Mouse (Mus musculus) forebrain, postnatal 0 days (tissue): ENCODE measurements around the gene Hivep2. TPM values are rescaled to one million over a fixed set of nuclear protein-coding genes. Genes with fewer than 3 reads are reported as not detected.

Source experiments
- ATAC-seq: fragments of 200-750 bp; cut with Nextera tagmentation; 2 replicates; pipeline ENCODE4 v1.8.0; 2017; ENCODE audit warnings: mild to moderate bottlenecking, moderate library complexity
- DNase-seq: peaks from one replicate; pipeline ENCODE4 v3.0.0-alpha.2; 2015
- H3K27ac ChIP-seq: fragments of 300-500 bp; sonication (generic); 2 replicates; pipeline ENCODE4 v1.5.1; 2014; ENCODE audit warnings: low read depth, mild to moderate bottlenecking, antibody characterized with exemption, low read length, moderate library complexity, mixed read lengths
- H3K27me3 ChIP-seq: fragments of 300-500 bp; sonication (generic); 2 replicates; pipeline ENCODE4 v1.6.1; 2014; ENCODE audit warnings: mild to moderate bottlenecking, low read length, mixed read lengths; ENCODE audit not compliant: insufficient read depth
- H3K36me3 ChIP-seq: fragments of 300-500 bp; sonication (generic); 2 replicates; pipeline ENCODE4 v1.6.1; 2014; ENCODE audit warnings: mild to moderate bottlenecking, moderate library complexity; ENCODE audit not compliant: insufficient read depth
- H3K4me1 ChIP-seq: fragments of 300-500 bp; sonication (generic); 2 replicates; pipeline ENCODE4 v1.6.1; 2014; ENCODE audit warnings: antibody characterized with exemption; ENCODE audit not compliant: insufficient read depth
- H3K4me2 ChIP-seq: fragments of 300-500 bp; sonication (generic); 2 replicates; pipeline ENCODE4 v1.6.1; 2014; ENCODE audit warnings: low read depth, mild to moderate bottlenecking, moderate library complexity
- H3K4me3 ChIP-seq: fragments of 300-500 bp; sonication (generic); 2 replicates; pipeline ENCODE4 v1.5.1; 2014; ENCODE audit warnings: low read depth, low read length, mixed read lengths
- H3K9ac ChIP-seq: fragments of 300-500 bp; sonication (generic); 2 replicates; pipeline ENCODE4 v1.6.1; 2014; ENCODE audit warnings: mild to moderate bottlenecking
- H3K9me3 ChIP-seq: fragments of 300-500 bp; sonication (generic); 2 replicates; pipeline ENCODE4 v1.6.1; 2016; ENCODE audit warnings: low read length
- CTCF ChIP-seq: sonication (generic); IDR thresholded peaks from 2 replicates; pipeline ENCODE4 v1.5.1; 2016; ENCODE audit warnings: antibody characterized with exemption, control low read depth, low read depth
- WGBS: fragments of 180-500 bp; shearing (Covaris S2); extraction: QIAGEN DNeasy Blood & Tissue Kit; methylation state at CpG from one replicate; pipeline ENCODE4 v1.1.7; 2014; 5-methylcytosine and 5-hydroxymethylcytosine counted together
- polyA plus RNA-seq: library from polyadenylated mRNA; unstranded; fragments of >200 nt; fragmentation: Nextera tagmentation; extraction: Ambion mirVana; gene quantifications from 2 replicates; pipeline ENCODE4 v1.2.1, GENCODE M21; 2015
- total RNA-seq: library from RNA; depleted of rRNA; stranded (reverse); fragments of >200 nt; gene quantifications from 2 replicates; pipeline ENCODE4 v1.2.3, GENCODE M21; 2014

Gene Hivep2
- total and polyA plus RNA-seq, 2 experiments from 2014 or later = 22.9 to 55.4 TPM

DNA sequence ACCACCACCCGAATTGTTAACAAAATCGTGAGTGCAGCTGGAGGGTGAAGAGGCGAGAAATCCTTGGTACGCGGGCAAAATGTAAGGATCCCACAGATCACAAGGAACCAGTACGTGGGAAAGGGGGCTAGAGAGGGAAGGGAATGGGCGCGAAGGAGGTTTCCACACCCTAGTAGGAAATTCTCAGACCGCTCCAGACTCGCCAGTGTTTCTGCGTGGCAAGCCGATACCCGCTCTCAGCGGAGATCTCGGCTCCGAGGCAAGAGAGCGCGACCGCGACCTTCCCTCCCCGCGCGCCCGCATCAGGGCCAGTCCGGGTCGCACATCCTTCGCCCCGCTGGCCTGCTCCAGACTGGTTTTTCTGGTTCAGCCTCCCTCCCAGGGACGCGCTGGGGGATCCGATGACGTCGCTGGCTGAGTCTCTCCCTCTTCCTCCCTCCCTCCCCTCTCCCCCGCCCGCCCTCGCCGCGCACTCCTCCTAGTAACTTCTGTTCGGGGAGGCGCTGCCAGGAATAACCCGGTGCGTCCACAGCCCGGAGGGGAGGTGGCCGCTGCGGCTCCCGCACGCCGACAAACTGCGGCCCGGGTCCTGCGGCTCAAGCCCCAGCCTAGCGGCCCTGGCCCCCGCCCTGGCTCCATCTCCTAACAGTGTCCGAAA, 430 bp upstream of the Hivep2 start:
- Histone ChIP-seq H3K4me1 (no peaks in the 10 kb centered on the region), H3K27me3 (no peaks in the 10 kb centered on the region), H3K9me3 (no peaks in the 10 kb centered on the region), H3K27ac (peak overlapping the region; percentile 98), H3K9ac (peak overlapping the region; percentile 97), H3K4me3 (peak overlapping the region; percentile 90), H3K36me3 (no peaks in the 10 kb centered on the region), H3K4me2 (peak overlapping the region; percentile 99)
- under 1% methylated on average over 54 of the region's 54 CpGs for WGBS
- ATAC-seq (peak; percentile 71), DNase-seq (peak; percentile 89)
- TF ChIP-seq CTCF = no peak

GRCm38 (mm10) chr10:13966830-13967450, 1.1 kb downstream of the Hivep2 start:
- no peak for TF ChIP-seq CTCF
- WGBS = under 1% methylated on average over 59 of the region's 66 CpGs
- H3K4me3 ChIP-seq = peak overlapping the region; percentile 90

DNA sequence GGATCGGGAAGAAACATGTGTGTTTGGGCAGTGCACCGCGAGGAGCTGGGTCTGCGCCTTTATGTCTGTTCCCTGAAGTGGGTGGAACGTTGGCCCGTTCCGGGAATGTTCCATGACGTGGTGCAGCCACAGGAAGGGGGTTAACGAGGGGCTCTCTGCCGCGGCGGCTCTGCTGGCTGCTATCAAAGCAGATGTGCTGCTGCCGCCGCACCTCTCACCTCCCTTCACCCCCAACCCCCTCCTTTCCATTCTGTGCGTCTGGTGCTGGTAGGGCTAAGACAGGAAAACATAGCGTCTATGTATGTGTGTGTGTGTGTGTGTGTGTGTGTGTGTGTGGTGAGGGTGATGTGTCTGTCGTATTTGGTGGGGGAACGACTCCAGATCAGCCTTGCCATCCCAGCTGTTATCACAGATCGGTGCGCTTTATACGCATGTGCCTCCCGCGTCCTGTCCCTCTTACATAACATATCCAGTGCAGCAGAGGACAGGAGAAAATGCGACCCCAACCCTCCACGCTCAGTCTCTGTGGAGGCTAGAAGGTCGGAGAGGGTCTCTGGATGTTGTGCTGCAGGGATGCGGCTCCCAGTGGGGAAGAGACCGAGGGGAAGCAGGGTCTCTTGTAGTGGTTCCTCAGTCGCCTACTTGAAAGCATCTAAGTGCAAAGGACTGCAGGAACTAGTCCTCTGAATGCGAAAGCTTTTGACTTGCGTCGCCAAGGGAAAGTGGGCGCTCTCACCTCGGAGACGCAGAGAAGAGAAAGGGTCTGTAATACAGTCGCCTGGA, 1.8 kb downstream of the Hivep2 start:
- Histone ChIP-seq H3K4me1 (no peaks in the 10 kb centered on the region), H3K4me2 (peak overlapping the region; percentile 99), H3K27ac (peak overlapping the region; percentile 98), H3K36me3 (no peaks in the 10 kb centered on the region), H3K9ac (peak overlapping the region; percentile 97), H3K4me3 (peak overlapping the region; percentile 90), H3K27me3 (no peaks in the 10 kb centered on the region), H3K9me3 (no peaks in the 10 kb centered on the region)
- peak; percentile 78 for ATAC-seq
- DNase-seq = peak; percentile 87
- no peak for TF ChIP-seq CTCF
- 1% methylated on average over 36 of the region's 36 CpGs for WGBS

More at GRCm38 (mm10) chr10:13966830-13967450, 1.1 kb downstream of the Hivep2 start:
- no peaks in the 10 kb centered on the region for H3K4me1 ChIP-seq
- ATAC-seq = peak; percentile 42
- H3K9me3 ChIP-seq = no peaks in the 10 kb centered on the region
- H3K27ac ChIP-seq = peak overlapping the region; percentile 98
- H3K27me3 ChIP-seq = no peaks in the 10 kb centered on the region
- H3K9ac ChIP-seq = peak overlapping the region; percentile 97
- H3K36me3 ChIP-seq = no peaks in the 10 kb centered on the region
- peak; percentile 75 for DNase-seq
- H3K4me2 ChIP-seq = peak overlapping the region; percentile 99

- no peak for TF ChIP-seq CTCF
- DNase-seq (no peak), ATAC-seq (no peak)
- H3K4me1 ChIP-seq = no peaks in the 10 kb centered on the region
- peak overlapping the region; percentile 90 for H3K4me3 ChIP-seq
- peak overlapping the region; percentile 99 for H3K4me2 ChIP-seq
- H3K9me3 ChIP-seq = no peaks in the 10 kb centered on the region
- peak overlapping the region; percentile 98 for H3K27ac ChIP-seq
- no peaks in the 10 kb centered on the region for H3K36me3 ChIP-seq
- WGBS = 8% methylated on average over 5 of the region's 5 CpGs
- H3K27me3 ChIP-seq = no peaks in the 10 kb centered on the region
- H3K9ac ChIP-seq = peak overlapping the region; percentile 97
Measured at GRCm38 (mm10) chr10:13968234-13968555, 2.3 kb downstream of the Hivep2 start.

DNA sequence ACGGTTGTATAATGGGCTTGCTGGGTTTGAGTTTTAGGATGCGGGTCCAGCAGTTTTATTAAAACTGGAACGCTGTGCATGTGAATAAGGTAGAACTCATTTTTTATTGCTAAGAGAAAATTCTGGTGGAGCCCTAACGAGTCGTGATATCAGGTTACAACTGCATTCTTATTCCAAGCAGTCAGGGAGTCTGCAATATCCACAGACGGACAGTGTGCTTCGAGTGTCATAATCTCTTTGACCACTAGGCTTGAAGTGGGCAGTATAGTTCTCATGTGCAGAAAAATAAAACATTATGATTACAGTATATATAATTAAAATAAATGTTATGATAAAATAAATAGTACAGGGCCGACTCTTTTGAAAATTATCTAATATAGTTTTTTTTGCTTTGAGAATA, 3.1 kb downstream of the Hivep2 start:
- H3K27me3 ChIP-seq = no peaks in the 10 kb centered on the region
- DNase-seq = peak; percentile 44
- no peaks in the 10 kb centered on the region for H3K36me3 ChIP-seq
- H3K27ac ChIP-seq = peak overlapping the region; percentile 30; the same call in 1 of the 2 replicates
- no peak for ATAC-seq
- no peaks in the 10 kb centered on the region for H3K9me3 ChIP-seq
- H3K9ac ChIP-seq = peak overlapping the region; percentile 29; the same call in 1 of the 2 replicates
- peak; percentile 64 for TF ChIP-seq CTCF
- H3K4me2 ChIP-seq = peak overlapping the region; percentile 99
- H3K4me1 ChIP-seq = peaks cover 4% of the 10 kb centered on the region; the same call in 1 of the 2 replicates
- 18% methylated on average over 8 of the region's 8 CpGs for WGBS
- peak overlapping the region; percentile 90 for H3K4me3 ChIP-seq

- H3K4me2 ChIP-seq = peak overlapping the region; percentile 11
- H3K9ac ChIP-seq = no peak overlapping the region
- no peak overlapping the region for H3K27ac ChIP-seq
- no peaks in the 10 kb centered on the region for H3K9me3 ChIP-seq
- H3K27me3 ChIP-seq = no peaks in the 10 kb centered on the region
- no peak for TF ChIP-seq CTCF
- H3K4me1 ChIP-seq = peaks cover 10% of the 10 kb centered on the region; the same call in 1 of the 2 replicates
- no peak for ATAC-seq
- no peak for DNase-seq
- no peak overlapping the region for H3K4me3 ChIP-seq
- 77% methylated on average over 3 of the region's 3 CpGs for WGBS
- no peaks in the 10 kb centered on the region for H3K36me3 ChIP-seq
Measured at GRCm38 (mm10) chr10:13970321-13970720, 4.4 kb downstream of the Hivep2 start.
